Mouse (Mus musculus) intestine, embryonic 16.5 days (tissue): ENCODE measurements around the gene Pwwp2b. TPM values are rescaled to one million over a fixed set of nuclear protein-coding genes. Genes with fewer than 3 reads are reported as not detected.

ENCODE experiments used
- ATAC-seq: fragments of 200-750 bp; cut with Nextera tagmentation; 2 replicates; pipeline ENCODE4 v1.8.0; 2017; ENCODE audit warnings: moderate TSS enrichment, moderate library complexity
- H3K27ac ChIP-seq: fragments of 300-500 bp; sonication (generic); 2 replicates; pipeline ENCODE4 v1.5.1; 2014; ENCODE audit warnings: mild to moderate bottlenecking, low read length
- H3K27me3 ChIP-seq: fragments of 300-500 bp; sonication (generic); replicated peaks from 2 replicates; pipeline ENCODE4 v1.6.1; 2014; ENCODE audit warnings: low read length, control low read depth, mixed read lengths; ENCODE audit not compliant: control insufficient read depth, insufficient read depth
- H3K36me3 ChIP-seq: fragments of 300-500 bp; sonication (generic); 2 replicates; pipeline ENCODE4 v1.6.1; 2014; ENCODE audit warnings: low read length, control low read depth; ENCODE audit not compliant: control insufficient read depth, insufficient read depth
- H3K4me1 ChIP-seq: fragments of 300-500 bp; sonication (generic); 2 replicates; pipeline ENCODE4 v1.6.1; 2014; ENCODE audit warnings: low read length, control low read depth, mixed read lengths; ENCODE audit not compliant: control insufficient read depth, insufficient read depth
- H3K4me2 ChIP-seq: fragments of 300-500 bp; sonication (generic); 2 replicates; pipeline ENCODE4 v1.6.1; 2014; ENCODE audit warnings: low read depth, low read length, control low read depth
- H3K4me3 ChIP-seq: fragments of 300-500 bp; sonication (generic); 2 replicates; pipeline ENCODE4 v1.5.1; 2014; ENCODE audit warnings: mild to moderate bottlenecking, low read length
- H3K9ac ChIP-seq: fragments of 300-500 bp; sonication (generic); 2 replicates; pipeline ENCODE4 v1.6.1; 2014; ENCODE audit warnings: low read depth, low read length
- H3K9me3 ChIP-seq: fragments of 300-500 bp; sonication (generic); 2 replicates; pipeline ENCODE4 v1.6.1; 2016; ENCODE audit warnings: low read length, control low read depth; ENCODE audit not compliant: control insufficient read depth
- WGBS: fragments of 180-500 bp; shearing (Covaris S2); extraction: QIAGEN DNeasy Blood & Tissue Kit; methylation state at CpG from one replicate; pipeline ENCODE4 v1.1.7; 2014; 5-methylcytosine and 5-hydroxymethylcytosine counted together
- polyA plus RNA-seq: library from polyadenylated mRNA; unstranded; fragments of >200 nt; fragmentation: Nextera tagmentation; extraction: Ambion mirVana; gene quantifications from 2 replicates; pipeline ENCODE4 v1.2.1, GENCODE M21; 2015

The Pwwp2b gene
- polyA plus RNA-seq, 1 experiment from 2014 or later: 24.3 TPM

DNA sequence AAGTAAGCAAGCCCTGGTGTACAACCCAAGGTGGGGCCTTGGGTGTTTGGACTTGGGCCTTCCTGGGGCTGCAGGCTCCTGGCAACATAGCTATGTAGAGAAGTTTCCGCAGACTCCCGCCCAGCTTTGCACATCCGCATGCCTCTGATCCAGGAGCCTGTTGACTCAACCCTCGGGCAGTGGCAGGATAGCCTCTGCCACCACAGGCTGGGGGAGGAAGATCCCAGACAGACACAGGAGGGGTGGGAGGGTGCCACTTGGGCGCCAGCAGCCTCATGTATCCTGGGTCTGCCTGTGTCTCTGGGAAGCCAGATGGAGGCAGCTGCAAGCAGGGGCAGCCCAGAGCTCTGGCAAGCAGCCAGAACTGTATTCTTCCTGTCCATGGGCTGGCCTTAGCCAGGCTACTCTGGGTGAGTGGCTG, 3.6 kb downstream of the Pwwp2b start:
- peak overlapping the region; percentile 79 for H3K4me2 ChIP-seq

DNA sequence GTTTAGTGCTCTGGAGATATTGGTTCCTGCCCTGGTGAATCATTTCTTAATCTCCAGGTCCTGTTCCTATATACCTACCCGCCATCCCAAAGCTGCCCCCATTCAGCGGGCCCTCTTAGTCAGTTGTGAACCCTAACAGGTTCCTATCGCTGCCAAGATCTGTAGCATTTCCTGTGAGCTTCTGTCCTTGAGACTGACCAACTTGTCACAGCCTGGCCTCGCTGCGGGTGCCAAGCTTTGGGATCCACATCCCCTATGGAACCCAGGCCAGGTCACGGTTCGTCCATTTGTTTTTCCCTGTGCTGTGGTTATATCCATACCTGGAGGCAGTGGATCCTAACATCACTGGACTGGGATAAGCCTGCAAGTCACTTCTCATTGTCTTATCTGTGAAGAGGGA, 4.3 kb downstream of the Pwwp2b start:
- H3K4me3 ChIP-seq: no peak overlapping the region
- H3K36me3 ChIP-seq: peaks cover 8% of the 10 kb centered on the region; the same call in 1 of the 2 replicates
- 70% methylated on average over 7 of the region's 7 CpGs for WGBS
- peaks cover 63% of the 10 kb centered on the region for H3K4me1 ChIP-seq
- H3K9me3 ChIP-seq: no peaks in the 10 kb centered on the region
- H3K27ac ChIP-seq: peak overlapping the region; percentile 94
- peak overlapping the region; percentile 79; the same call in 1 of the 2 replicates for H3K4me2 ChIP-seq
- ATAC-seq: no peak
- peak overlapping the region; percentile 49; the same call in 1 of the 2 replicates for H3K9ac ChIP-seq
- no peaks in the 10 kb centered on the region for H3K27me3 ChIP-seq

More for the DNA sequence above, 3.6 kb downstream of the Pwwp2b start:
- Histone ChIP-seq H3K4me3 (0 out of 2 replicates have a peak overlapping the region, but pooled peaks have one; percentile 13), H3K27me3 (no peaks in the 10 kb centered on the region), H3K9me3 (no peaks in the 10 kb centered on the region), H3K36me3 (peaks cover 6% of the 10 kb centered on the region; the same call in 1 of the 2 replicates), H3K4me1 (peaks cover 63% of the 10 kb centered on the region), H3K27ac (peak overlapping the region; percentile 94), H3K9ac (peak overlapping the region; percentile 77; the same call in 1 of the 2 replicates)
- 20% methylated on average over 5 of the region's 5 CpGs for WGBS
- peak; percentile 32 for ATAC-seq

DNA sequence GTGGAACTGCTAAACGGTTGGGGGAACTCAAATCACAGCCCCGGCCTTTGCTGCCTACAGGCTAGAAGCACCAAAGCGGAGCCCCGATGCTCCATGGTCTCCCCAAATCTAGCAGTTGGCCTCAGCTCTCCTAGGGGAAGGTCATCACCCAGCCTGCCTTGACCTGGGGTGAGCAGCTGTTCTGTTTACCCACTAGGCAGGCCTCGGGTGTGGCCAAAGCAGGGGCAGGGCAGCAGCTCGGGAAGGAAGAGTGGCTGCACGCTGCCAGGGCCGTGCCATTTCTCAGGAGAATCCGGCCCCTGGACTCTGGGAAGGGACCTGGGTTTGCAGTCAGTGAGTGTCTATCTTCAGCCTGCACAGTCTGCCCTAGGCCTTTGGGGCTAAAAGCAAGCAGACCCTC, 4.7 kb downstream of the Pwwp2b start:
- Histone ChIP-seq H3K4me2 (peak overlapping the region; percentile 79), H3K36me3 (peaks cover 8% of the 10 kb centered on the region; the same call in 1 of the 2 replicates), H3K27ac (peak overlapping the region; percentile 94), H3K4me1 (peaks cover 64% of the 10 kb centered on the region), H3K27me3 (no peaks in the 10 kb centered on the region), H3K9me3 (no peaks in the 10 kb centered on the region), H3K9ac (peak overlapping the region; percentile 49), H3K4me3 (no peak overlapping the region)
- no peak for ATAC-seq
- WGBS: 43% methylated on average over 9 of the region's 9 CpGs

DNA sequence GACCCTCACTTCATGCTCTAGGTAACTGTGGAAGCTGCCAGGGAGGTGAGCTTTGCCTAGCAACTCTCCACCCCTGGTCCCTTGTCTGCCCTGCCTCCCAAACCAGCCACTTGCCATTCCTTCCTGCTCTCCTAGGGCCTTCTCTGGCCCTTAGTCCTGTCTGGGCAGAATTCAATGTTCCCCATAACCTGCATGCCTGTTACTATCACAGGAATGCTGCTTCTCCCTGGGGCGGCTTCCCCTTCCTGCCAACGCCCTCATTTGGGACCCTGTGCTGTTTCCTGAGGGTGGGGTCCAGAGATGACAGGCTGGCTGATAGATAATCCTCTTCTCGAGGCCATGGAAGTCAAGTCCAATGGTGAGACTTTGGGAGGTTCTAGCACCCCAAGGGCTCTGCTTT, 5.2 kb downstream of the Pwwp2b start:
- H3K9ac ChIP-seq: peak overlapping the region; percentile 49
- peak overlapping the region; percentile 79 for H3K4me2 ChIP-seq
- no peaks in the 10 kb centered on the region for H3K9me3 ChIP-seq
- no peaks in the 10 kb centered on the region for H3K27me3 ChIP-seq
- peak overlapping the region; percentile 94 for H3K27ac ChIP-seq
- H3K36me3 ChIP-seq: peaks cover 8% of the 10 kb centered on the region; the same call in 1 of the 2 replicates
- H3K4me3 ChIP-seq: no peak overlapping the region
- 54% methylated on average over 3 of the region's 3 CpGs for WGBS
- H3K4me1 ChIP-seq: peaks cover 69% of the 10 kb centered on the region
- no peak for ATAC-seq

DNA sequence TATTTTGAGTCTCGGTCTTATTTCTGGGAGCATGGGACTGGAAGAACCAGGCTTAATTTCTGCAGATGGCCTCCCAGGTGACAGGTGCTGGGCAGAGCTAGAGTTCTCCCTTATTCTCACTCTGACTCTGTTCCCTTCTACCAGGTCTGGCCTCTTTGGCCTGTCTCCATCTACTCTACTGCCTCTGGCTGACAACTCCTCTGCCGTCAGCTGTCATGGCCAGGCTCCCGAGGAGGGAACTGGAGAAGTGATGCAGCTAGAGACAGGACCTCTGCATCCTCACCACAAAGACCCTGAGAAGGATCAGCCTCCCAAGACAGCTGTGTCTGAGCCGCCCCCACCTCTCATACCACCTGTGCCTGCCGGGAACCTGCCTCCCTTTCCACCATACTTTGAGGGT, 6.3 kb downstream of the Pwwp2b start:
- Histone ChIP-seq H3K4me3 (no peak overlapping the region), H3K4me2 (no peak overlapping the region), H3K36me3 (peaks cover 8% of the 10 kb centered on the region), H3K4me1 (peaks cover 71% of the 10 kb centered on the region), H3K27ac (no peak overlapping the region), H3K9me3 (no peaks in the 10 kb centered on the region), H3K27me3 (no peaks in the 10 kb centered on the region), H3K9ac (no peak overlapping the region)
- ATAC-seq: no peak
- 82% methylated on average over 5 of the region's 5 CpGs for WGBS

DNA sequence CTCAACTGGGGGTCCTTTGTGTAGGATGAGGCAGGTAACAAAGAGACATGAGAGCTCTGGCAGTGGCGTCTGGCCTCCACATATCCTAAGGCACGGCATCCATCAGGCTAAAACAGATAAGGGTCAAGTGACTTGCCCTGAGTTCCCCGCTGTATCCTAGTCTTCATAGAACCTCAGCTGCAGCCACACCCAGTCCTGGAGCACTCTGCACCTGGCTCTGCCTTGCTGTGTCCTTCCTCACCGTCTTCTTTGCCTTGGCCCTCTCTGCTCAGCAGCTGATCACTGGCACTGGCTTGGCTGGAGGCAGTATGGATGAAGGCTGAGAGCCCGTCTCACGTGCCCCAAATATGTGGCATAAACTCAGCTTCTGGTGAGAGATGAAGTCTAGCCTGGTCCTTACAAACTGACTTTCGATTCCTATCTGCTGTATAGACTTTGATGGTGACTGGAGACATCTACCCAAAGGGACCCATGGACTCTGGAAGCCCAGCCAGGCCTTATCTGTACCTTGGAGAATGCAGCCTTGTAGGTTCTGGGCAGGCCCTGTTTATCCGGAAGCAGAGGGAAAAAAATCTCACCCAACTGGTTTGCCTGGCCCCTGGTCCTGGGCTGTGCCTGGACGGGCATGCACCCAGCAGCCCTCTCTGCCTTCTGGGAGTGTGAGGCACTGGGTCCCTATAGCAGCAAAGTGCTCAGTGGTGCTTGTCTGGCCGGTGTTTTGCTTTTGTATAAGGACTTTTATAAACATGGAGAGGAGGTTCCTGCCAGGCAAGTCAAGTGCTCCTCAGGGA, 9.7 kb downstream of the Pwwp2b start:
- H3K4me3 ChIP-seq: peak overlapping the region; percentile 8; the same call in 1 of the 2 replicates
- peak overlapping the region; percentile 36 for H3K4me2 ChIP-seq
- no peaks in the 10 kb centered on the region for H3K9me3 ChIP-seq
- 44% methylated on average over 10 of the region's 10 CpGs for WGBS
- no peaks in the 10 kb centered on the region for H3K27me3 ChIP-seq
- peak overlapping the region; percentile 83 for H3K27ac ChIP-seq
- peaks cover 13% of the 10 kb centered on the region for H3K36me3 ChIP-seq
- ATAC-seq: peak; percentile 97
- H3K9ac ChIP-seq: no peak overlapping the region; the same call in 1 of the 2 replicates
- H3K4me1 ChIP-seq: peaks cover 38% of the 10 kb centered on the region

DNA sequence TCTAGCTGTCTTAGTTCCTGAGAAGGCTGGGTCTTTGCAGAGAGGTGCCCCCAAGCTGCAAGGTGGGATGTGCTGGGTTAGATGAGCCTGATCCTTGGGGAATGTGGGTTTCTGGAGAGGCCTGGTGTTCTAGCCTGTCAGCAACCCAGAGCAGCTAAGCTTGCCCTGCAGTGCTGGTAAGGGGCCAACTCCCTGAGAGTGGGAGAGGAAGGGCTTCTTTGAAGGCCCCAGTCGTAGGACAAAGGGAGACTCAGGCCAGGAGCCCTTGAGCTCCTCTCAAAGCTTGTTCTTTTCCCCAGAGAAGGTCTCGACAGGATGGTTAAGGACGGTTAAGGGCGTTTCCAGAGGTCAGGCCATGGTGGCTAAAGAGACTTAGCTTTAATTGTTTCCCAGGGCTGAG, 16.1 kb downstream of the Pwwp2b start:
- Histone ChIP-seq H3K9ac (no peak overlapping the region), H3K4me1 (peaks cover 22% of the 10 kb centered on the region)
- WGBS: 70% methylated on average over 4 of the region's 4 CpGs

DNA sequence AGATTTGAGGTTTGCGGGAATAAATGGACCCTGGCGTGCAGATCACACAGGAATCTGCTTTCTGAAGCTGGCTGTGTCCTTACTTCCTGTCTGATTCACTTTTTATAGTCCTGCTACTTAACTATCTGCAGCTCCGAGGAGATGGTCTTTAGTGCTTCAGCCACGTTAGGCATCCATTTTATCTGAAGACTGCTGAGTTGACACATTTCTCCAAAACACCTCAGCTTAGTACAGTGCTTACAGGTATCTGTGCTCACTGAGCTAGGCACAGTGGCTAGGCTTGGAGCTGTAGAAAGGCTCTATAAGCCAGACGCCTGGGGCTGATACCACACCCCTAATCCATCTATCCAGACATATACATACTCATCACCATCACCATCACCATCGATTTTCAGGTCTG, 17.4 kb downstream of the Pwwp2b start:
- H3K36me3 ChIP-seq: peaks cover 7% of the 10 kb centered on the region
- no peak overlapping the region for H3K27ac ChIP-seq
- no peaks in the 10 kb centered on the region for H3K27me3 ChIP-seq
- H3K9me3 ChIP-seq: no peaks in the 10 kb centered on the region
- H3K4me3 ChIP-seq: no peak overlapping the region
- no peak overlapping the region for H3K9ac ChIP-seq
- ATAC-seq: no peak
- H3K4me2 ChIP-seq: no peak overlapping the region
- 56% methylated on average over 6 of the region's 6 CpGs for WGBS
- peaks cover 20% of the 10 kb centered on the region for H3K4me1 ChIP-seq

More for the DNA sequence above, 16.1 kb downstream of the Pwwp2b start:
- Histone ChIP-seq H3K4me3 (no peak overlapping the region), H3K27me3 (no peaks in the 10 kb centered on the region), H3K9me3 (no peaks in the 10 kb centered on the region), H3K36me3 (peaks cover 9% of the 10 kb centered on the region), H3K27ac (no peak overlapping the region), H3K4me2 (no peak overlapping the region)
- ATAC-seq: no peak

DNA sequence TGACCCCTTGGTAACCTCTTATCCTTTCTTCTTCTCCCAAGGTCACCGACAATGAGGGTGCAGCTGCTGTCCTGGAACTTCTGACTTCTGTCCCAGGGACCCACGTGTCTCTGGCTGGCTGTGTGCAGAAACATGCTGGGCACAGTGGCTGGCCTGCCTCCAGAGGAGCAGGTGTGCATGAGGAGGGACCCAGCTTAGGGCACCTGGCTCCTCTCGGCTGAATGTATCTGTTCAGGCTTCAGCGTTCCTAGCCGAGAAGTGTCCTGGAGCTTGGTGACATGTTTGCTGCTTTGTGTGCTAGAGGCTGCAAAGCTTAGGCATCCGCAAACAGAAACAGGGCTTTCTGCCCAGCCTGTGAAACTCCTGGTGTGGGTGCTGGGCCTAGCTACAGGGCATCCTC, 18.1 kb downstream of the Pwwp2b start:
- no peak overlapping the region for H3K9ac ChIP-seq
- H3K4me1 ChIP-seq: peaks cover 23% of the 10 kb centered on the region
- WGBS: 77% methylated on average over 6 of the region's 6 CpGs
- no peak for ATAC-seq
- no peak overlapping the region for H3K27ac ChIP-seq
- H3K9me3 ChIP-seq: no peaks in the 10 kb centered on the region
- H3K36me3 ChIP-seq: peaks cover 4% of the 10 kb centered on the region
- no peak overlapping the region for H3K4me3 ChIP-seq
- H3K4me2 ChIP-seq: no peak overlapping the region
- no peaks in the 10 kb centered on the region for H3K27me3 ChIP-seq
